Mouse (Mus musculus) layer of hippocampus, adult 11-12 months (tissue): ENCODE measurements around the gene Abcb10.

ENCODE experiments used
- DNase-seq: peaks from one replicate; pipeline ENCODE4 v3.0.0; 2022; ENCODE audit warnings: low spot score

Abcb10 gene

DNA sequence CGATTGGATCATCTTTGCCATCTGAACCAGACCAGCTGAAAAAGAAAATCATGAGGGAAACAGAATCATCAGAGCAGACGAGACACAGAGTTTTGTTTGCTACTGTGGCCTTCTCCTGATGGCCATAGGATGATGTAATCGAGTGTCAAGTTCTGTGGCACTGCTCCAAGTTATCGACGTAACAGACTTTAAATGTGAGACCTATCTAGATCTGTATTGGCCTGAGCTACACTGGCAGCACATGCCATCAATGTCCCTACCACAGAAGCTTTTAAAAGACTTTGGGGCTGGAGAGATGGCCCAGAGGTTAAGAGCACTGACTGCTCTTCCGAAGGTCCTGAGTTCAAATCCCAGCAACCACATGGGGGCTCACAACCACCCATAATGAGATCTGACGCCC, 80.3 kb downstream of the Abcb10 start:
- no peak for DNase-seq
